Mouse (Mus musculus) liver, embryonic 13.5 days (tissue): ENCODE data around the gene Cacul1. TPM values are rescaled to one million over a fixed set of nuclear protein-coding genes. Genes with fewer than 3 reads are reported as not detected.

ENCODE experiments used
- ATAC-seq: fragments of 200-750 bp; cut with Nextera tagmentation; 2 replicates; pipeline ENCODE4 v1.8.0; 2017; ENCODE audit warnings: low read depth, mild to moderate bottlenecking, moderate number of reproducible peaks, moderate library complexity
- DNase-seq: peaks from one replicate; pipeline ENCODE4 v3.0.0; 2022
- H3K27ac ChIP-seq: fragments of 300-500 bp; sonication (generic); 2 replicates; pipeline ENCODE4 v1.5.1; 2015; ENCODE audit warnings: moderate library complexity, mild to moderate bottlenecking, inconsistent platforms
- H3K27me3 ChIP-seq: fragments of 300-500 bp; sonication (generic); 2 replicates; pipeline ENCODE4 v1.6.1; 2015; ENCODE audit warnings: mild to moderate bottlenecking, inconsistent platforms
- H3K36me3 ChIP-seq: fragments of 300-500 bp; sonication (generic); 2 replicates; pipeline ENCODE4 v1.6.1; 2015; ENCODE audit warnings: mild to moderate bottlenecking, inconsistent platforms
- H3K4me1 ChIP-seq: fragments of 300-500 bp; sonication (generic); replicated peaks from 2 replicates; pipeline ENCODE4 v1.6.1; 2015; ENCODE audit warnings: inconsistent platforms
- H3K4me2 ChIP-seq: fragments of 300-500 bp; sonication (generic); 2 replicates; pipeline ENCODE4 v1.6.1; 2015; ENCODE audit warnings: inconsistent platforms, mild to moderate bottlenecking, moderate library complexity
- H3K4me3 ChIP-seq: fragments of 300-500 bp; sonication (generic); replicated peaks from 2 replicates; pipeline ENCODE4 v1.5.1; 2015; ENCODE audit warnings: mild to moderate bottlenecking, inconsistent platforms
- H3K9ac ChIP-seq: fragments of 300-500 bp; sonication (generic); 2 replicates; pipeline ENCODE4 v1.6.1; 2015; ENCODE audit warnings: mild to moderate bottlenecking, inconsistent platforms
- H3K9me3 ChIP-seq: fragments of 300-500 bp; sonication (generic); replicated peaks from 2 replicates; pipeline ENCODE4 v1.6.1; 2016; ENCODE audit warnings: inconsistent platforms
- WGBS: fragments of 180-500 bp; shearing (Covaris S2); methylation state at CpG from one replicate; pipeline ENCODE4 v1.1.7; 2015; ENCODE audit not compliant: insufficient replicate concordance; 5-methylcytosine and 5-hydroxymethylcytosine counted together
- microRNA-seq: library from miRNA; unstranded; fragments of <30 nt; microRNA quantifications from one replicate; pipeline ENCODE4, GENCODE M21; 2016
- polyA plus RNA-seq: library from polyadenylated mRNA; unstranded; fragments of >200 nt; fragmentation: Nextera tagmentation; extraction: Ambion mirVana; gene quantifications from 2 replicates; pipeline ENCODE4 v1.2.1, GENCODE M21; 2015

Cacul1 gene
- polyA plus RNA-seq, 1 experiment from 2014 or later, result 8.9 TPM

- no peak overlapping the region for H3K4me2 ChIP-seq
- H3K36me3 ChIP-seq, result no peaks in the 10 kb centered on the region
- ATAC-seq, result no peak
- no peak overlapping the region for H3K27ac ChIP-seq
- H3K9ac ChIP-seq, result no peak overlapping the region
- no peaks in the 10 kb centered on the region for H3K27me3 ChIP-seq
- no peak for DNase-seq
- H3K4me3 ChIP-seq, result no peak overlapping the region
- H3K4me1 ChIP-seq, result no peaks in the 10 kb centered on the region
- WGBS, result 19% methylated on average over 2 of the region's 2 CpGs
- H3K9me3 ChIP-seq, result no peaks in the 10 kb centered on the region
Measured at GRCm38 (mm10) chr19:60477788-60478187, 103.0 kb downstream of the Cacul1 start.

Small RNA genes lying within 50 kb of the gene (microRNA-seq; reads per million reads assigned to microRNA genes)
- gene Gm25238, result not detected

Other genes starting within 250 kb of the Cacul1 start
- not detected in 2 replicates for gene Prlhr, start 112.7 kb downstream of the Cacul1 start, polyA plus RNA-seq
- 0.91 and 1.1 TPM in 2 replicates for gene Nanos1, start 175.0 kb upstream of the Cacul1 start, polyA plus RNA-seq
- gene Eif3a, start 209.6 kb upstream of the Cacul1 start, polyA plus RNA-seq, result 109 and 129 TPM in 2 replicates
- 21.9 and 26.8 TPM in 2 replicates for gene Fam45a, start 230.6 kb upstream of the Cacul1 start, polyA plus RNA-seq